31 mouse cellular contexts compared by ENCODE assay signal in genomic region chr5:123166437-123166836, GRCm38 (mm10). TPM values are rescaled to one million over a fixed set of nuclear protein-coding genes. Genes with fewer than 3 reads are reported as not detected.
A peak's percentile ranks its signal among the peaks of the same experiment; 100 is the strongest.
DNase-seq lines count a peak whose midpoint lies in the region; ATAC-seq and TF ChIP-seq lines count a peak whose summit lies in the region.
"Had no signal": no experiment of that assay in that cellular context is flagged by ENCODE, and none has a peak within 500 bp of the region (broad histone marks: within the 10 kb centered on the region; RNA-seq: fewer than 3 reads in every experiment).

No protein-coding gene starts in this region.

- H3K9me3 ChIP-seq in intestine, embryonic 15.5 days = no peaks in the 10 kb centered on the region
- no peaks in the 10 kb centered on the region for H3K9me3 ChIP-seq in intestine, postnatal 0 days (ENCODE audit: control insufficient read depth)
- no peaks in the 10 kb centered on the region for H3K9me3 ChIP-seq in intestine, embryonic 16.5 days (ENCODE audit: control insufficient read depth, low read length)
- no peaks in the 10 kb centered on the region for H3K9me3 ChIP-seq in forebrain, embryonic 13.5 days (replicated peaks)
- H3K9me3 ChIP-seq: embryonic facial prominence, embryonic 13.5 days; embryonic facial prominence, embryonic 15.5 days; forebrain, embryonic 10.5 days; forebrain, embryonic 12.5 days; forebrain, embryonic 15.5 days had no signal

- no peak overlapping the region for H3K4me2 ChIP-seq in intestine, embryonic 15.5 days (replicated peaks)
- no peak overlapping the region for H3K4me2 ChIP-seq in intestine, postnatal 0 days (replicated peaks; ENCODE audit: low read depth)
- H3K4me2 ChIP-seq in intestine, embryonic 16.5 days (ENCODE audit: low read depth, low read length) = no peak overlapping the region
- no peak overlapping the region for H3K4me2 ChIP-seq in forebrain, embryonic 13.5 days
- H3K4me2 ChIP-seq: embryonic facial prominence, embryonic 13.5 days; embryonic facial prominence, embryonic 15.5 days; forebrain, embryonic 12.5 days; forebrain, embryonic 15.5 days had no signal

- H3K4me1 ChIP-seq in intestine, embryonic 15.5 days (replicated peaks) = 0 out of 2 replicates have a peak, but pooled peaks cover 2% of the 10 kb centered on the region
- H3K4me1 ChIP-seq in intestine, postnatal 0 days (replicated peaks; ENCODE audit: control insufficient read depth, insufficient read depth, low read length) = no peaks in the 10 kb centered on the region
- H3K4me1 ChIP-seq in intestine, embryonic 16.5 days (ENCODE audit: control insufficient read depth, insufficient read depth, low read length) = no peaks in the 10 kb centered on the region; the same call in 1 of the 2 replicates
- 0 out of 2 replicates have a peak, but pooled peaks cover 4% of the 10 kb centered on the region for H3K4me1 ChIP-seq in forebrain, embryonic 13.5 days
- H3K4me1 ChIP-seq: forebrain, embryonic 12.5 days; forebrain, embryonic 15.5 days had no signal

- 78% methylated on average over 10 of the region's 10 CpGs for WGBS in intestine, embryonic 15.5 days
- 69% methylated on average over 10 of the region's 10 CpGs for WGBS in intestine, postnatal 0 days
- 75% methylated on average over 10 of the region's 10 CpGs for WGBS in intestine, embryonic 16.5 days
- WGBS in forebrain, embryonic 13.5 days = 90% methylated on average over 10 of the region's 10 CpGs

- H3K27ac ChIP-seq in intestine, embryonic 15.5 days = no peak overlapping the region
- H3K27ac ChIP-seq in intestine, postnatal 0 days (ENCODE audit: low read depth, low read length) = no peak overlapping the region
- H3K27ac ChIP-seq in intestine, embryonic 16.5 days (ENCODE audit: low read length) = no peak overlapping the region
- no peak overlapping the region for H3K27ac ChIP-seq in forebrain, embryonic 13.5 days
- H3K27ac ChIP-seq: embryonic facial prominence, embryonic 13.5 days; embryonic facial prominence, embryonic 15.5 days; forebrain, embryonic 10.5 days; forebrain, embryonic 12.5 days; forebrain, embryonic 15.5 days had no signal

- no peak for TF ChIP-seq CTCF in intestine, postnatal 0 days (IDR thresholded peaks at IDR 0.05; ENCODE audit: low read depth)

- DNase-seq in heart, adult 11 months = peak; percentile 90
- DNase-seq in heart, adult 18-20 months = no peak
- DNase-seq: adrenal gland, adult 8-10 months; adrenal gland, postnatal 14 days; adrenal gland, postnatal 36 days; B cell, adult 2 months; cerebellum, adult 11 months; cerebellum, adult 18-20 months; cerebellum, adult 8-10 months; cerebellum, adult 9-11 months; cerebellum, postnatal 14 days; cerebellum, postnatal 36 days; embryo, embryonic 11 days; forebrain, postnatal 0 days had no signal

- ATAC-seq in intestine, embryonic 15.5 days = 0 out of 2 replicates have a peak, but pooled peaks have one; percentile 17
- ATAC-seq in intestine, postnatal 0 days = no peak
- 0 out of 2 replicates have a peak, but pooled peaks have one; percentile 16 for ATAC-seq in intestine, embryonic 16.5 days
- ATAC-seq in forebrain, embryonic 13.5 days = no peak
- ATAC-seq: activated CD4-positive, CD25-positive, alpha-beta regulatory T cell, adult 4 months; CD4-positive, CD25-positive, alpha-beta regulatory T cell, adult 4 months; forebrain, embryonic 15.5 days; forebrain, postnatal 0 days; Patski had no signal

- peaks cover 39% of the 10 kb centered on the region for H3K36me3 ChIP-seq in intestine, embryonic 15.5 days
- peaks cover 47% of the 10 kb centered on the region for H3K36me3 ChIP-seq in intestine, postnatal 0 days (ENCODE audit: control insufficient read depth, insufficient read depth)
- H3K36me3 ChIP-seq in intestine, embryonic 16.5 days (ENCODE audit: control insufficient read depth, insufficient read depth, low read length) = peaks cover 23% of the 10 kb centered on the region
- H3K36me3 ChIP-seq in forebrain, embryonic 13.5 days (ENCODE audit: poor library complexity, severe bottlenecking) = peaks cover 55% of the 10 kb centered on the region

- H3K9ac ChIP-seq in intestine, embryonic 15.5 days = no peak overlapping the region
- no peak overlapping the region for H3K9ac ChIP-seq in intestine, postnatal 0 days (ENCODE audit: low read depth, low read length)
- H3K9ac ChIP-seq in intestine, embryonic 16.5 days (ENCODE audit: low read depth, low read length) = no peak overlapping the region
- H3K9ac ChIP-seq in forebrain, embryonic 13.5 days = no peak overlapping the region
- H3K9ac ChIP-seq: embryonic facial prominence, embryonic 13.5 days; embryonic facial prominence, embryonic 15.5 days; forebrain, embryonic 12.5 days; forebrain, embryonic 15.5 days; forebrain, postnatal 0 days had no signal

- no peak overlapping the region for H3K4me3 ChIP-seq in intestine, embryonic 15.5 days (replicated peaks)
- H3K4me3 ChIP-seq in intestine, postnatal 0 days (ENCODE audit: low read depth, low read length) = no peak overlapping the region
- H3K4me3 ChIP-seq in intestine, embryonic 16.5 days (ENCODE audit: low read length) = no peak overlapping the region
- H3K4me3 ChIP-seq in forebrain, embryonic 13.5 days = no peak overlapping the region
- H3K4me3 ChIP-seq: embryonic facial prominence, embryonic 13.5 days; embryonic facial prominence, embryonic 15.5 days; erythroblast, embryonic 14.5 days; forebrain, embryonic 10.5 days; forebrain, embryonic 12.5 days; forebrain, embryonic 15.5 days had no signal

- no peaks in the 10 kb centered on the region for H3K27me3 ChIP-seq in intestine, embryonic 15.5 days (replicated peaks)
- H3K27me3 ChIP-seq in intestine, postnatal 0 days (replicated peaks; ENCODE audit: control insufficient read depth, insufficient read depth, low read length) = no peaks in the 10 kb centered on the region
- H3K27me3 ChIP-seq in intestine, embryonic 16.5 days (replicated peaks; ENCODE audit: control insufficient read depth, insufficient read depth, low read length) = no peaks in the 10 kb centered on the region
- no peaks in the 10 kb centered on the region for H3K27me3 ChIP-seq in forebrain, embryonic 13.5 days
- H3K27me3 ChIP-seq: CH12.LX; embryonic facial prominence, embryonic 13.5 days; embryonic facial prominence, embryonic 15.5 days; forebrain, embryonic 12.5 days; forebrain, embryonic 15.5 days; Patski had no signal

RNA-seq across cellular contexts. Expression of gene Psmd9, which starts 2.8 kb away (rescaled TPM):
- total RNA-seq in heart, adult 18-20 months (2021) = 10 to 100 TPM; 12.9 to 17.0 TPM
- 68.5 and 69.1 TPM in 2 replicates for polyA plus RNA-seq in intestine, embryonic 15.5 days (2015; fragmentation: Nextera tagmentation; extraction: Ambion mirVana)
- polyA plus RNA-seq in intestine, postnatal 0 days (2015; fragmentation: Nextera tagmentation; extraction: Ambion mirVana) = 50.9 and 57.5 TPM in 2 replicates
- 64.3 and 66.3 TPM in 2 replicates for polyA plus RNA-seq in intestine, embryonic 16.5 days (2015; fragmentation: Nextera tagmentation; extraction: Ambion mirVana)
- 75.5 and 77.3 TPM in 2 replicates for polyA plus RNA-seq in forebrain, embryonic 13.5 days (2015; fragmentation: Nextera tagmentation; extraction: Ambion mirVana)

RNA-seq across cellular contexts. Expression of gene Hpd, which starts 16.1 kb away (rescaled TPM):
- under 1 TPM in 1 of 2 experiments, not detected in 1; 0.51 TPM for total RNA-seq in heart, adult 18-20 months (2021)
- 4.7 and 6.8 TPM in 2 replicates for polyA plus RNA-seq in intestine, embryonic 15.5 days (2015; fragmentation: Nextera tagmentation; extraction: Ambion mirVana)
- 3.9 and 4.7 TPM in 2 replicates for polyA plus RNA-seq in intestine, postnatal 0 days (2015; fragmentation: Nextera tagmentation; extraction: Ambion mirVana)
- polyA plus RNA-seq in intestine, embryonic 16.5 days (2015; fragmentation: Nextera tagmentation; extraction: Ambion mirVana) = 9.0 and 9.9 TPM in 2 replicates
- polyA plus RNA-seq in forebrain, embryonic 13.5 days (2015; fragmentation: Nextera tagmentation; extraction: Ambion mirVana) = not detected in 2 replicates
- total RNA-seq: common myeloid progenitor, adult 5-6 weeks; ES-E14; forebrain, postnatal 0 days had no signal
- polyA plus RNA-seq: activated CD4-positive, CD25-positive, alpha-beta regulatory T cell, adult 4 months; CD4-positive, CD25-positive, alpha-beta regulatory T cell, adult 4 months; embryonic facial prominence, embryonic 11.5 days; embryonic facial prominence, embryonic 13.5 days; embryonic facial prominence, embryonic 15.5 days; erythroblast, embryonic 14.5 days; forebrain, embryonic 12.5 days; forebrain, embryonic 15.5 days; forebrain, postnatal 0 days; Patski had no signal

RNA-seq across cellular contexts. Expression of gene Setd1b, which starts 24.4 kb away (rescaled TPM):
- total RNA-seq in heart, adult 18-20 months (2021) = 10 to 100 TPM; 11.4 to 15.5 TPM
- polyA plus RNA-seq in intestine, embryonic 15.5 days (2015; fragmentation: Nextera tagmentation; extraction: Ambion mirVana) = 7.6 and 8.4 TPM in 2 replicates
- polyA plus RNA-seq in intestine, postnatal 0 days (2015; fragmentation: Nextera tagmentation; extraction: Ambion mirVana) = 5.4 and 6.7 TPM in 2 replicates
- 6.6 and 6.9 TPM in 2 replicates for polyA plus RNA-seq in intestine, embryonic 16.5 days (2015; fragmentation: Nextera tagmentation; extraction: Ambion mirVana)
- 13.4 and 13.9 TPM in 2 replicates for polyA plus RNA-seq in forebrain, embryonic 13.5 days (2015; fragmentation: Nextera tagmentation; extraction: Ambion mirVana)

RNA-seq across cellular contexts. Expression of gene Rhof, which starts 33.9 kb away (rescaled TPM):
- total RNA-seq in heart, adult 18-20 months (2021) = 1 to 10 TPM in 1 of 2 experiments, under 1 TPM in 1; 0.55 to 2.6 TPM
- polyA plus RNA-seq in intestine, embryonic 15.5 days (2015; fragmentation: Nextera tagmentation; extraction: Ambion mirVana) = 1.7 and 2.3 TPM in 2 replicates
- polyA plus RNA-seq in intestine, postnatal 0 days (2015; fragmentation: Nextera tagmentation; extraction: Ambion mirVana) = 17.0 TPM in 2 replicates
- polyA plus RNA-seq in intestine, embryonic 16.5 days (2015; fragmentation: Nextera tagmentation; extraction: Ambion mirVana) = 2.5 and 2.8 TPM in 2 replicates
- polyA plus RNA-seq in forebrain, embryonic 13.5 days (2015; fragmentation: Nextera tagmentation; extraction: Ambion mirVana) = 4.3 and 5.0 TPM in 2 replicates

Comparison
In these comparisons a context has a peak if more than half of its experiments do, and no peak if none do; other contexts are left out.
1. ATAC-seq: peak in intestine, embryonic 15.5 days (single experiment) and intestine, embryonic 16.5 days (single experiment); none in intestine, postnatal 0 days (single experiment) and forebrain, embryonic 13.5 days (single experiment).